Mouse (Mus musculus) ES-Bruce4 (cell line): Measurements from ENCODE around the gene Cmip.

Experiments
- CTCF ChIP-seq: IDR thresholded peaks from one replicate; pipeline ENCODE4 v1.8.1; 2011; ENCODE audit warnings: low read depth, low read length
- EP300 ChIP-seq: IDR thresholded peaks from 2 replicates; pipeline ENCODE4 v1.6.1; 2011; ENCODE audit warnings: low read depth, low read length; ENCODE audit not compliant: insufficient read depth
- POLR2A ChIP-seq: IDR thresholded peaks from one replicate; pipeline ENCODE4 v1.8.1; 2011; ENCODE audit warnings: low read length; ENCODE audit not compliant: insufficient read depth

DNA sequence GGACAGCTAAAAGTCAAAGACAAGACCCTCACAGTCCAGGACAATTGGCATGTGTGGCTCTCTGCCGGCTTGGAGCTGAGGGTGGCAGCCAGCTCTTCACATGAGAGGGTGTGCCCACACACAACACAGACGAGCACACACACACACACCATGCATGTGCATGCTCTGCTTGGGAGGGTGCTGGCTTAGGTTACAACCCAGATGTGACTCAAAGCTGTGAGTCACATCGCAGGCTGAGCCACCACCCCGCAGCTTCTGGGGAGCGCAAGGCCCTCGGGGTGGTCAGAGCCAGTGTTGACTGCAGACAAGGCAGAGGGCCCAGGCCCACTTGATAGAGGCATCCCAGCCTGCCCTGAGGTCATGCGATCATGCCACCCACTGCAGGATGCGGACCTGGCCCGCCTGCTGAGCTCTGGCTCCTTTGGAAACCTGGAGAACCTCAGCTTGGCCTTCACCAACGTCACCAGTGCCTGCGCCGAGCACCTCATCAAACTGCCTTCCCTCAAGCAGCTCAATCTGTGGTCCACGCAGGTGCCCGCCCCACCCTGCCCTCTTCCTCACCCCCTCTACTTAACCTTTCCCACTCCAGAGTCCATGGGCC is 197.8 kb downstream of the Cmip start:
- TF ChIP-seq CTCF = no peak
- TF ChIP-seq EP300 = no peak
- TF ChIP-seq POLR2A = no peak
